Mouse (Mus musculus) gastrocnemius, adult 8-10 months (tissue): ENCODE data around the gene 1110012L19Rik. TPM values are rescaled to one million over a fixed set of nuclear protein-coding genes. Genes with fewer than 3 reads are reported as not detected.
"Not testable (repeated sequence)": the region's sequence is repeated elsewhere in the genome, so short reads cannot be mapped to it uniquely, and the experiment has no call there.

ENCODE experiments used
- DNase-seq, 2 experiments: peaks; one replicate each; pipeline ENCODE4 v3.0.0; 2022; ENCODE audit warnings: low spot score in 2 of 2
- total RNA-seq, 4 experiments: library from RNA; stranded (reverse); gene quantifications; 2 replicates each; pipeline ENCODE4 v1.2.4; 2022

The 1110012L19Rik gene
- 10 to 100 TPM; 14.4 to 24.9 (median 17.3) TPM for total RNA-seq

DNA sequence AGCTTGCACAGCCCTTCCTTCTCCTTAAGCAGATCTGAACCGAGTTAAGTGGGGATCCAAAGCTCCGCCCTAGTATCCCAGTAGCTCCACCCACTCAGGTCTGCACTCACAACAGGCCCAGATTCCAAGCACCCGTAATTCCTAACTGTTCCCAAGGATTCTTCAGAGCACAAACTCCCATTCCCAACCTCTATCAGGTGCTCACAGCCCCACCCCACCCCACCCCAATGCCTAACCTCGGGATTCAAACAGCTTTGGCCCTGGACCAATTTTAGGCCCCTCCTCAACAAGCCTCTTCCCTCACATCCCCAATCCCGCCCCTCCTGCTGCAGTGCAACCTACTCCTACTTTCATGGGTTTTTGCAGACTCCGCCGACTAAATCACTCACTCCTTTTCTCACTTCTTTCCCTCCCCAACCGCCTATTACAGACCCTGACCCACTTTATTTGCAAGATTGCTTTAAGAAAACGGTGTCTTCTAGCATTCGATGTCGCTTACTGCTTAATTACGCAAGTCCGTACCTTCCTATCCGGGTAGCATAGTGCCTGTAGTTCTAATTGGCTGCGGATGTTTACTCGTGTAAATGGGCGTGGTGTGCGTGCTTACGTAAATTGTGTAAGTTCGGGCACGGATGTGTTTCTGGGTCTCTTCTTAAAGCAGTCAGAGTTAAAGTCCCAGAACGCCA lies at the start of gene 1110012L19Rik:
Gene 1110012L19Rik (plus strand): TSS at position 602 of the 686 bp plus-strand sequence.
- peak; percentile 49 to 65 for DNase-seq

- DNase-seq = no peak
Measured at GRCm38 (mm10) chrX:70362985-70363384, 22.7 kb upstream of the 1110012L19Rik start.

DNA sequence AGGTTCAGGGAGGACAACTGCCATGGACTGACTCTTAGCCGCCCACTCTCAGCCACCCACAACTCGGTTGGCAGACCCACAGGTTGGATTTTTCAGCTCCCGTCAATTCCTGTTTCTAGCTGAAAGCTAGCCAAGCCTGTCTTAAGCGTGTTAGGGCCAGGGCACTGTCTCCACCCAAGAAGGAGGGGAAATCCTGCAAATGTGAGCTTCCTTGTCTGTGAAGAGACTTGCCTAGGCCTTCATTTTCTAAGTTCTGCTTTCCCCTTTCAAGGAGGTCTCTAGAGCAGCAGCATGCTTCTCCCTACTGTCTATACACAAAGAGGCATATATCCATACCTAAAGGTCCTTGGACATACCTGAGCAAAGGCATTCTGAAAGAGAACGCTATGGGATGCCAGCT lies 22.2 kb upstream of the 1110012L19Rik start:
- no peak for DNase-seq

GRCm38 (mm10) chrX:70364202-70364601 lies 21.5 kb upstream of the 1110012L19Rik start:
- no peak for DNase-seq

DNA sequence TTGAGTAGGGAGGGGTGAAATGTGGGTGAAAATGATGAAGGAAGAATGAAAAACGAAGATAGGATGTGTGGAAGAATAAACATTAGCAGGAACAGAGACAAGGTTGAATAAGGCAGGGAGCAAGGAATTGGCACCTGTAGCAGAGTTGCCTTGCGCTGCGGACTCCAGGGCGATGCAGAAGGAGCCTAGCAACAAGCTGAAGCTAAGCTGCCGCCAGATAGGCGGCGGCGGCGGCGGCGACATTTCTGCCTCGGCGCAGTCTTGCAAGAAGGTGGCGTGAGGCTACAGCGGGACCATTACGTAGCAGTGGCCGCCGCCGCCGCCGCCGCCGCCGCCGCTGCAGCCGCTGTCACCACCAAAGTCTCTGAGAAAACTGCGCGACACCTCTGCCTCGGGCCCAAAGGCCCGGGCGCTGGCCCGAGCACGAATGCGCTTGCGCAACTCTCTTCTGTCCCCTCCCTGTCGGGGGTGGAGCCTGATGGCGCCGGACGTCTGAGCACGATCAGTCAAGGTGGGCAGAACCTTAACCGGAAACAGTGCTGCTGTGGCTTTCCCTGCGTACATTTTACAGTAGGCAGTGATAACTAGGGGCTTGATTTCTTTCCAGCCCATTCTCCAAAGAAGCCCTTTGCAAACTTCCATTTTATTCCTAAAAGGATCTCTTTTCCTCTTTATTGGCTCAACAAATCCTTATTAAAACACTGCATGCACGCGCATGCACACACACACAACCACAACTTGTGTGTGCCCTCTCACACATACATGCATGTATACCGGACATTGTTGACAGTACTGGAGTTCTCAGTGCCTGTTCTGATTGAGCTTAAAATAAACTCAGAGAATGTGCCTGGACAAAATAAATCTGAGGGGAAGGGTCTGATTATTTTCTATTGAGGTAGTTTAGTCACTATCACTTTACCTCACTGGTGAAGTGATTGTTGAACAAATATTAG lies 20.7 kb upstream of the 1110012L19Rik start, which contains the start of gene Ids:
Gene Ids (minus strand): TSS at position 424 of the 953 bp plus-strand sequence.
- peak; percentile 71 to 82 for DNase-seq

GRCm38 (mm10) chrX:70369758-70370157 lies 15.9 kb upstream of the 1110012L19Rik start:
- not testable (repeated sequence) for DNase-seq

GRCm38 (mm10) chrX:70374469-70375110 lies 11.1 kb upstream of the 1110012L19Rik start:
- not testable (repeated sequence) for DNase-seq

GRCm38 (mm10) chrX:70384917-70385275 lies 781 bp upstream of the 1110012L19Rik start:
- no peak for DNase-seq

- peak in 1 of 2 experiments; percentile 2 for DNase-seq
Measured at GRCm38 (mm10) chrX:70385962-70386351, 280 bp downstream of the 1110012L19Rik start.

DNA sequence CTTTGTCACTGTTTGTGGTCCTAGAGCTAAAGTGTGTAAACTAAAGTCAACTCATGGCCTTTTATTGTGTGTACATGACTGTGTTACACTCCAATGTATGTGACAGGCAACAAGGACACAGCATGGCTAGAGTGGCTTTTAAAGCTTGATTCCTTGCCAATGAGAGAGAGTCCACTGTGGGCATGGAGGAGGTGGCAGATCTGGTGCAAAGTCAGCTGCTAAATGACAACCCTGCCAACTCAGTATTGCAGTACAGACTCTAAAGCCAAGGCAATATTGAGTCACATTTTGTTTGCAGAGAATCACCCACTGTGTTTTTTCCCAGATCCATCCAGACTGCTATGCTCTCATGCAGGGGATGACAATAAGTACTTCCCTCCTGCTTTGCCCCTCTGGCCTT lies 7.0 kb downstream of the 1110012L19Rik start:
- DNase-seq = not testable (repeated sequence)

DNA sequence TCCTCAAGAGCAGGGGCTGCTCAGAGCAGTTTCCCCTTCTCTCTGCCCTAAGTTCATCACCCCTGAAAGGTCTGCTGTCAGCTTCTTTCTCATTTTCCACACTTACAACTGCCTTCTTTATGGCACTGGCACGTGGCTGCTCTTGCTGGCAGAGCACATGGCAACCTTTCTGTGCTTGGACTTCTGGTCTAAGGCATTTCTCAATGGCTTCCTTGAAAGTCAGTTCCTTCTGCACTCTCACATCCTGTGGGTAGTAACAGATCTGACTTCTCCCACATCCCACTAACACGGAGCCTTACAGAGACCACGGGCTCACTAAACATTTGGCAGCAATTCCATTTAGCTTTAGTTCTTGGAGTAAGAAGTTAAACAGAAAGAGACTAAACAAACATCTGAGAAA lies 39.8 kb downstream of the 1110012L19Rik start:
- DNase-seq = not testable (repeated sequence)

Other genes starting within 250 kb of the 1110012L19Rik start
- 10 to 100 TPM; 12.3 to 17.5 (median 14.3) TPM for gene Ids, start 20.8 kb upstream of the 1110012L19Rik start, total RNA-seq
- 10 to 100 TPM; 39.5 to 48.5 (median 42.5) TPM for gene Tmem185a, start 91.3 kb downstream of the 1110012L19Rik start, total RNA-seq